Mouse (Mus musculus): ENCODE results near the gene Asb16.

Gene Asb16

GRCm38 (mm10) chr11:102288027-102288804 lies 19.7 kb downstream of the Asb16 start:
- DNase-seq: peak; percentile 30

- DNase-seq: peak; percentile 47
Measured at GRCm38 (mm10) chr11:102288913-102289312, 20.4 kb downstream of the Asb16 start.

DNA sequence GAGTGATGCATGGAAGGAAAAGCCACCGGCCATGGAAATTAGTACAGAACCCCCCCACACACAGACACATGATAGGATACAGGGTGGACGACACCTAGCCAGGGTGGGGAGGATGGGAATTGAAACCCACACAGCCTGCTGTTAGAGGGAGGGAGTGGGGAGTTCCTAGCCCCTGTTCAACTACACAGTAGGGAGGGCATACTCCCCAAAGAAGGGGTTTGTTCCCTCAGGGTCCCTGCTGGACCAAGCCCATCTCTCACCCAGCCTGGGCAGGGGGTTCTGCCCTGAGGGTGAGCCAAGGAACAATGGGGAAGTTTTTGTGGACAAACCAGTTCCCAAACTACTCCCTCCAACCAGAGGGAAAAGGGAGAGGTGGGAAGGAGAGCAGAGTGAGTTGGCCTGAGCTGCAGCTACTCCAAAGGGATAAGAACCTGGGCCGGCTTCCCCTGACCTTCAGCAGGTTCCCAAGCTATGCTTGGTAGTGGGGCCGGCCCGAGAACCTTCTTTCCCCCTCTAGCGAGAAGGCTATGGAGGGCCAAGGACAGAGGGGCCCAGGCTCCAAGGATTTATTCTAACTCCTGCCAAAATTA lies 21.1 kb downstream of the Asb16 start:
- peak; percentile 37 for DNase-seq

GRCm38 (mm10) chr11:102290141-102290540 lies 21.6 kb downstream of the Asb16 start:
- peak; percentile 31 for DNase-seq

DNA sequence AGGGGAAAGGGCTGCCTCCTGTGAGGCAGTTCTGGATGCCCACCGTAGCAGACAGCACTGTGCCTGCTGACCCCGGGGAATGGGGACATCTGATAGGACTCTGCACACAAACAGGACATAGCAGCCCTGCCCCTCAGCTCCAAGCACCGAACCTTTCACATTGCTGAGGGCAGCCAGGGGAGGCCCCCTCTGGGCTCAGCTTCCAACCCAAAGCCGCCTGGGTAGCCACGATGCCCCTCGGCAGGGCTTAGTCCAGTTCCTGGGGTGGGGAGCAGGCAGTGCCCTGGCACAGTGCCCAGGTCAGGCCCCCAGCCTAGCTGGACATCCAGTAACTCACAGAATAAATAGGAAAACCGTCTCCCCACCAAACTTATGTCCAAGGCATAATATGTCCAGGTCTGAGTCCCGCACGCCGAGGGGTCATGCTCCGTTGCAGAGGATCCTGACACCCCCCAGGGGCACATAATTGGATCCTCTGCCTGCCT lies 22.6 kb downstream of the Asb16 start:
- peak; percentile 53 for DNase-seq

- peak; percentile 56 for DNase-seq
Measured at GRCm38 (mm10) chr11:102293971-102294370, 25.4 kb downstream of the Asb16 start.

GRCm38 (mm10) chr11:102294416-102294815 lies 25.9 kb downstream of the Asb16 start:
- DNase-seq: peak; percentile 44

- peak; percentile 70 for DNase-seq
Measured at GRCm38 (mm10) chr11:102294887-102295597, 26.5 kb downstream of the Asb16 start.

DNA sequence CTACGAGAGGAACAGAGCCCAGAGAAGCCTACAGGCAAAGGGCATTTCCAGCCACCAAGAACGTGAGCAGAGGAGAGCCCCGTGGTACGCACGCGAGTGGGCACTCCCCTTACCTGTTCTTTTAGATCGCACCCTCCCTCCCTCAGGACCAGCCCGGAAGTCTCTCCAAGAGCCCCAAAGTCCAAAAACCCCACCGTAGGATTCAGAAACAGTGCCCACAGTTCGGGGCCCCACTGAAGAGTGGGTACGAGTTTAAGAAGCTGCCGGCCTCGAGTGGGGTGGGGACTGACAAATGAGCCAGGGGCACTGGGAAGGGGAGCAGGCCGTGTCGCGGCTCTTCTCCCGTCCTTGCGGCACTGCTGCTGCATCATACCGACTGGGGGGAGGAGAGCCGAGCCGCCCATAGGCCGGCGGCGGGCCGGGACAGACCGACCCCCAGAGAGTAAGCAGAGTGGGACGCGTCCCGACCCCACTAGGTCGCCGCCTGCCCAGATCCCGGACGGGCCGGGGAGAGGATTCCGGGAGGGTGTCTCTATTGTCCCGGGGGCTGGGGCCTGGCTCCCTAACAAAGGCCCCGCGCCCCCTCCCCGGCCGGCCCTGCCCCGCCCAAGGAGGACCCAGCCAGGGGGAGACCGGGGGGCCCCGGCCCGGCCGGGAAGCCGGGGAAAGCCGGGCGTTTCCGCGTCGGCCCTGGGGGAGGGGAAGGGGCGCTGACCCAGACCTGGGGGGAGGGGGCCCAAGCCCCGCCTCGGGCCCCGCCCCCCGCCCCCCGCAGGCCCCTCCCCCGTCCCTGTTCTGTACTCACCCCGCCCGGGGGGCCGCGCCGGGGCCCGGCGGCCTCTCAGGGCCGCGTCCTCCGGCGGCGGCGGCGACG lies 27.3 kb downstream of the Asb16 start:
- peak; percentile 78 for DNase-seq

DNA sequence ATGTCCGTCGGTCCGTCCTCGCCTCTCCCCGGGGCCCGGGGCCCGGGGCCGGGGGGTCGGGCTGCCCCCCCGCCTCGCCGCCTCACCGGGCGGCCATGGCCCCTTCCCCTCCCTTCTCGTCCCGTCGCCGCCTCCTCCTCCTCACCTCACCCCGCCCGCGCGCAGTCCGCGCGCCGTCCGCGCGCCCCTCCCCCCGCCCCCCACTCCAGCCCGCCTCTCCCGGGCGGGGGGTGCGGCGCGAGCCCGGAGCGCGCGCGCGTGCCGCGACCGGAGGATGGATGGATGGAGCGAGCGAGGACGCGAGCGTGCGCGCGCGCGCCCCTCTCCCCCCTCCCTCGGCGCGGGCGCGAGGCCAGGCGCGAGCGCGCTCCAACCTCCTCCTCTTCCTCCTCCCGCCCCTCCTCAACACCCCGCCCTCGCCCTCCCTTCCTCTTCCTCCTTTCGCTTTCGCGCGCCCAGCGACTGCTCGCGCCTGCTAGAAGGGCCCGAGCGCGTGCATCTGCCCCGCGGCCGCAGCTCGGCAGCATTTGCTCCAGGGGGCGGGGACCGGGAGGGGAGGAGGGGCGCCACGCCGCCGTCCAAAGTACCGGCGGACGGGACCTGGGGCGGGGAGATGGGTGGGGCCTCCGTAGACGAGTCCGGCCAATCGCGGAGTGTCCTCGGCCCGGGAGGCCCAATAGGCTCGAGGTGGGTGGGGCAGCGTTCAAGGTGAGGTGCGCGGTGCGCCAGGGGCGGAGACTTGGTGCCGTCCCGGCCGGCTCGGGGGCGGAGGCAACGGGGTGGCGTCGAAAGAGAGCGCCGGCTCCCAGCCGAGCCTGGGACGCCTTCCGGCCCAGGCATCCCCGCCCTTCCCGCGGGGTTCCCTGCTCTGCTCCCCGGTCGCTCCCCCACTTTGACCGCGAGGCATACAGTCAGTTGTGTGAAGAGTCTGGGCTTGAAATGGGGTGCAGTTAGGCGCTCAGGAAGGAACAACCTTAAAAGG lies 28.2 kb downstream of the Asb16 start, which contains the start of gene Atxn7l3:
Gene Atxn7l3 (minus strand): TSS at position 141 of the 982 bp plus-strand sequence.
- DNase-seq: peak; percentile 99

- peak; percentile 23 for DNase-seq
Measured at GRCm38 (mm10) chr11:102297577-102298556, 29.3 kb downstream of the Asb16 start.

GRCm38 (mm10) chr11:102299839-102300238 lies 31.3 kb downstream of the Asb16 start:
- peak; percentile 60 for DNase-seq

DNA sequence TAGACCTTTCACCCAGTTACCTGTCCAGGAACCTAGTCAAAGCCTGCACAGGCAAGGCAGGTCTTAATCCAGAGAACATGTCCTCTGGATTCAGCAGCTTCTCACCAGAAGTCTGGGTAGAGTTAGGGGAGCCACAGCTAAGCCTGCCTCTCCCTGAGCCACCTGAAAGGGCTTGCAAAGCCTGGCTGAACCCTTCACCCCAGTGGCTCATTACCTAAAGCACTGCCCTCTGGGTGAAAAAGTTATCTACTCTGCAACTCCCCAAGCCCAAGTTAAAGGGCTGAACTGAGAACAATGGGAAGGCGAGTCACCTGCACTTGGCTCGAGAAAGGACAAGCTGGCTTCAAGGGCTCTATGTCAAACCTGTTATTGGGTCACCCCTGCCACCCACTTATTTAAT lies 35.6 kb downstream of the Asb16 start:
- DNase-seq: no peak

DNA sequence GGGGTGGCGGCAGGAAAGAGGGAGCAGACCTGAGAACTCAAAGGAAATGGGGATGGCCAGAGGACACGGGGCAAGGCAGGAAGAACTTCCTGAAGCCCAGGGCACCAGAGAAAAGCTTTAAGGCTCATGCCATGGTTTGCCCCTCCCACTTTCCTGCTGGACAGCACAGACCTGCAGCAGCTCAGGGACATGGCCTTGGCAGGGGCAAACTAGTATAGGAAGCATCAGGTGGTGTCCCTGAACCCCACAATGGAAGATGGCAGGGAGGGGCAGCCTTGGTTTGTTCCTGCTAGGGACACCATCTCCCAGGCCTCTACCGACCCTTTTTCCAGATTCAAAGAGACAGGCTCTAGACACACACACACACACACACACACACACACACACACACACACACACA lies 36.8 kb downstream of the Asb16 start:
- DNase-seq: no peak

GRCm38 (mm10) chr11:102308104-102308503 lies 39.6 kb downstream of the Asb16 start:
- DNase-seq: no peak

- peak; percentile 94 for DNase-seq
Measured at GRCm38 (mm10) chr11:102308979-102309378, 40.4 kb downstream of the Asb16 start.

DNA sequence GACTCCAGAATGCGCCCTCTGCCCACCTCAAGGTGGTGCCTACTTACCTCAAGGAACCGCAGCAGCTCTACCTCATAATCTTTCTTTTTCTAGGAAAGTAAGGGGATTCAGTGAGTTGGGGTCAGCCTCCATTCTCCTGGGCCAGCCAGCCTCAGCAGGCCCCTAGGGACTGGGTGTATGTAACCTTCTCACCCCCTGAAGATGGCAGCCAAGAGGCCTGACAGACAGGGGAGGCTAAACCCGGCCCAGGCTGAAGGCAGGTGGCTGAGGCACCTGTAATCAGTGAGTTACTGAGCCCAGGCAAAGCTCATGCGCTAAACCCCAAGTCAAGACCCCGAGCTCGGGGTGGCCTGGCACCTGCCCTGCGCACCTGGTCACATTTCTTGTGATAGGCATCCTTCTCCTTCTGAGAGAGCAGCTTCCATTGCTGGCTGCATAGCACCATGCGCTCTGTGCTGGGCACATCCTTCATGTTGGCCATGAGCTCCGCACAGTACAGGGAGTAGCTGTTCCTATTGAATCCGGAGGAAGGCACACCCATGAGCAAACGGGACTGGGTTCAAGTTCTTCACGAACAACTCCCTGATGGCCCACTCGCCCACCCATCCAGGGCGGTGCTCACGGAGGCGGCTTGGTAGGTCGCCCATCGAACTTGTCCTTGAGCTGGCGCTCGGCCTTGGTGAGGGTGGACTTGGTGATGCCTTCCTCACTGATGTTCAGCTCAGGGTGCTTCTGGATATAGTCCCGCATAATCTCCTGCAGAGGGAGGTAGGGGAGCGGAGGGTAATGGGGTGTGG lies 41.5 kb downstream of the Asb16 start:
- DNase-seq: peak; percentile 64

- DNase-seq: peak; percentile 61
Measured at GRCm38 (mm10) chr11:102310768-102311695, 42.5 kb downstream of the Asb16 start.
